Comparison of ENCODE assay signal across 15 mouse cellular contexts in genomic region chr3:27191856-27192255, GRCm38 (mm10). TPM values are rescaled to one million over a fixed set of nuclear protein-coding genes. Genes with fewer than 3 reads are reported as not detected.
DNase-seq lines count a peak whose midpoint lies in the region; ATAC-seq and TF ChIP-seq lines count a peak whose summit lies in the region.
"Had no signal": no experiment of that assay in that cellular context is flagged by ENCODE, and none has a peak within 500 bp of the region (broad histone marks: within the 10 kb centered on the region; RNA-seq: fewer than 3 reads in every experiment).

No protein-coding gene starts in this region.

- peak overlapping the region; percentile 9; the same call in 1 of the 2 replicates for H3K27ac ChIP-seq in lung, postnatal 0 days (ENCODE audit: low read length)
- H3K27ac ChIP-seq in heart, embryonic 12.5 days (ENCODE audit: poor library complexity, severe bottlenecking), result peak overlapping the region; percentile 75
- H3K27ac ChIP-seq in midbrain, embryonic 13.5 days, result no peak overlapping the region
- H3K27ac ChIP-seq: embryonic facial prominence, embryonic 10.5 days; kidney, embryonic 15.5 days; limb, embryonic 15.5 days had no signal

- intact Hi-C loops in heart, postnatal 36 days (cut with DNase I), result no loop called here

- no peak for TF ChIP-seq CTCF in lung, postnatal 0 days (IDR thresholded peaks at IDR 0.05)

- no peaks in the 10 kb centered on the region; the same call in 1 of the 2 replicates for H3K4me1 ChIP-seq in lung, postnatal 0 days (ENCODE audit: insufficient read depth, low read depth, low read length)
- peaks cover 53% of the 10 kb centered on the region for H3K4me1 ChIP-seq in heart, embryonic 12.5 days (replicated peaks)
- H3K4me1 ChIP-seq in midbrain, embryonic 13.5 days (replicated peaks), result peaks cover 7% of the 10 kb centered on the region; the same call in 1 of the 2 replicates
- H3K4me1 ChIP-seq: limb, embryonic 15.5 days had no signal

- H3K27me3 ChIP-seq in lung, postnatal 0 days (replicated peaks; ENCODE audit: insufficient read depth, low read length), result no peaks in the 10 kb centered on the region
- no peaks in the 10 kb centered on the region for H3K27me3 ChIP-seq in heart, embryonic 12.5 days (replicated peaks)
- H3K27me3 ChIP-seq in midbrain, embryonic 13.5 days, result no peaks in the 10 kb centered on the region
- H3K27me3 ChIP-seq: kidney, embryonic 15.5 days; limb, embryonic 15.5 days had no signal

- no peak overlapping the region for H3K4me3 ChIP-seq in lung, postnatal 0 days (ENCODE audit: low read depth, low read length)
- H3K4me3 ChIP-seq in heart, embryonic 12.5 days, result no peak overlapping the region
- H3K4me3 ChIP-seq in midbrain, embryonic 13.5 days (replicated peaks), result no peak overlapping the region
- H3K4me3 ChIP-seq: embryonic facial prominence, embryonic 10.5 days; kidney, embryonic 15.5 days; limb, embryonic 15.5 days had no signal

- H3K4me2 ChIP-seq in lung, postnatal 0 days (replicated peaks; ENCODE audit: low read depth, low read length), result no peak overlapping the region
- H3K4me2 ChIP-seq in heart, embryonic 12.5 days, result no peak overlapping the region
- no peak overlapping the region for H3K4me2 ChIP-seq in midbrain, embryonic 13.5 days (replicated peaks)
- H3K4me2 ChIP-seq: kidney, embryonic 15.5 days; limb, embryonic 15.5 days had no signal

- ATAC-seq in lung, postnatal 0 days, result peak; percentile 44
- no peak for ATAC-seq in heart, embryonic 12.5 days (ENCODE audit: insufficient number of reproducible peaks, low FRiP score)
- peak; percentile 57 for ATAC-seq in megakaryocyte, adult 5-6 weeks (ENCODE audit: poor library complexity, severe bottlenecking)
- no peak for ATAC-seq in midbrain, embryonic 13.5 days

- H3K9ac ChIP-seq in lung, postnatal 0 days (replicated peaks; ENCODE audit: low read depth), result no peak overlapping the region
- H3K9ac ChIP-seq in heart, embryonic 12.5 days, result no peak overlapping the region
- no peak overlapping the region for H3K9ac ChIP-seq in midbrain, embryonic 13.5 days (replicated peaks)
- H3K9ac ChIP-seq: kidney, embryonic 15.5 days; limb, embryonic 15.5 days had no signal

- peak; percentile 93 for DNase-seq in heart, adult 11 months
- no peak for DNase-seq in heart, postnatal 36 days
- peak; percentile 54 for DNase-seq in lung, postnatal 0 days (ENCODE audit: low spot score)
- no peak for DNase-seq in lung, postnatal 10 days
- DNase-seq in embryo, embryonic 11 days, result no peak
- DNase-seq: cerebellum, postnatal 10 days; right cerebral cortex, postnatal 25 days; thymus, adult 2 months had no signal

- 70% methylated on average over 6 of the region's 6 CpGs for WGBS in lung, postnatal 0 days
- WGBS in heart, embryonic 12.5 days, result 47% methylated on average over 6 of the region's 6 CpGs
- 84% methylated on average over 6 of the region's 6 CpGs for WGBS in midbrain, embryonic 13.5 days

- H3K36me3 ChIP-seq in lung, postnatal 0 days (ENCODE audit: insufficient read depth, low read length), result no peaks in the 10 kb centered on the region
- no peaks in the 10 kb centered on the region for H3K36me3 ChIP-seq in heart, embryonic 12.5 days
- no peaks in the 10 kb centered on the region for H3K36me3 ChIP-seq in midbrain, embryonic 13.5 days
- H3K36me3 ChIP-seq: embryonic facial prominence, embryonic 10.5 days; kidney, embryonic 15.5 days; limb, embryonic 15.5 days had no signal

- H3K9me3 ChIP-seq in lung, postnatal 0 days (ENCODE audit: low read length), result no peaks in the 10 kb centered on the region
- H3K9me3 ChIP-seq in heart, embryonic 12.5 days (replicated peaks), result no peaks in the 10 kb centered on the region
- no peaks in the 10 kb centered on the region for H3K9me3 ChIP-seq in midbrain, embryonic 13.5 days
- H3K9me3 ChIP-seq: embryonic facial prominence, embryonic 10.5 days; G1E; kidney, embryonic 15.5 days; limb, embryonic 15.5 days had no signal

- TF ChIP-seq EP300 in lung, postnatal 0 days (IDR thresholded peaks at IDR 0.05), result peak; percentile 64; the same call in 1 of the 2 replicates

RNA-seq across cellular contexts. Expression of gene Nceh1, which starts 9.1 kb away (rescaled TPM):
- total RNA-seq in heart, postnatal 36 days (2021), result 100 to 1,000 TPM; 203 to 236 TPM
- 52.2 and 55.6 TPM in 2 replicates for polyA plus RNA-seq in lung, postnatal 0 days (2015; fragmentation: Nextera tagmentation; extraction: Ambion mirVana)
- polyA plus RNA-seq in heart, embryonic 12.5 days (2016; fragmentation: Nextera tagmentation; extraction: Ambion mirVana), result 12.3 and 13.3 TPM in 2 replicates
- 30.6 and 33.9 TPM in 2 replicates for total RNA-seq in megakaryocyte, adult 5-6 weeks (2015)
- total RNA-seq in megakaryocyte, adult 5-6 weeks (2017), result 32.7 and 33.2 TPM in 2 replicates
- 4.8 and 5.1 TPM in 2 replicates for polyA plus RNA-seq in midbrain, embryonic 13.5 days (2015; fragmentation: Nextera tagmentation; extraction: Ambion mirVana)

RNA-seq across cellular contexts. Expression of gene Ect2, which starts 38.2 kb away (rescaled TPM):
- total RNA-seq in heart, postnatal 36 days (2021), result under 1 TPM; 0.78 to 0.79 TPM
- 4.6 and 6.7 TPM in 2 replicates for polyA plus RNA-seq in lung, postnatal 0 days (2015; fragmentation: Nextera tagmentation; extraction: Ambion mirVana)
- 64.0 and 67.5 TPM in 2 replicates for polyA plus RNA-seq in heart, embryonic 12.5 days (2016; fragmentation: Nextera tagmentation; extraction: Ambion mirVana)
- total RNA-seq in megakaryocyte, adult 5-6 weeks (2015), result 57.2 and 60.8 TPM in 2 replicates
- 62.2 and 65.7 TPM in 2 replicates for total RNA-seq in megakaryocyte, adult 5-6 weeks (2017)
- 33.1 and 33.2 TPM in 2 replicates for polyA plus RNA-seq in midbrain, embryonic 13.5 days (2015; fragmentation: Nextera tagmentation; extraction: Ambion mirVana)

Comparison
In these comparisons a context has a peak if more than half of its experiments do, and no peak if none do; other contexts are left out.
1. DNase-seq: peak in heart, adult 11 months (single experiment) and lung, postnatal 0 days (single experiment); none in heart, postnatal 36 days (0 of 2), lung, postnatal 10 days (single experiment) and embryo, embryonic 11 days (single experiment).
2. ATAC-seq: peak in lung, postnatal 0 days (single experiment) and megakaryocyte, adult 5-6 weeks (single experiment); none in heart, embryonic 12.5 days (single experiment) and midbrain, embryonic 13.5 days (single experiment).